Mouse (Mus musculus): ENCODE measurements around the gene Ftl1. TPM values are rescaled to one million over a fixed set of nuclear protein-coding genes. Genes with fewer than 3 reads are reported as not detected.

Gene Ftl1
- polyA plus RNA-seq, 1 experiment: 2,413 TPM

GRCm38 (mm10) chr7:45426556-45426955, 33.1 kb downstream of the Ftl1 start:
- H3K79me2 ChIP-seq (ENCODE audit: control insufficient read depth, insufficient read depth): peaks cover 8% of the 10 kb centered on the region
- no peaks in the 10 kb centered on the region for H3K27me3 ChIP-seq (ENCODE audit: control insufficient read depth, insufficient read depth, insufficient read length)
- H3K4me3 ChIP-seq: no peak overlapping the region
- TF ChIP-seq POLR2A (IDR thresholded peaks at IDR 0.05; ENCODE audit: insufficient read length, low read depth) (no peak), REST (IDR thresholded peaks at IDR 0.05; ENCODE audit: insufficient read depth, insufficient read length) (no peak), TCF3 (IDR thresholded peaks at IDR 0.05; ENCODE audit: insufficient read length, low read depth) (no peak)
- H3ac ChIP-seq (ENCODE audit: control insufficient read depth, insufficient read length): no peak overlapping the region
- peaks cover 19% of the 10 kb centered on the region for H3K36me3 ChIP-seq (ENCODE audit: control insufficient read depth, insufficient read depth)
- no peak overlapping the region for H3K4me2 ChIP-seq (ENCODE audit: low read depth)

- TF ChIP-seq TCF3 (IDR thresholded peaks at IDR 0.05; ENCODE audit: insufficient read length, low read depth) (no peak), MYOG (IDR thresholded peaks at IDR 0.05; ENCODE audit: control insufficient read depth in 1 of 3, insufficient read depth in 1 of 3, insufficient read length in 2 of 3, low read depth in 2 of 3) (no peak), TCF12 (IDR thresholded peaks at IDR 0.05; ENCODE audit: insufficient read depth, poor library complexity, severe bottlenecking) (no peak), USF1 (IDR thresholded peaks at IDR 0.05; ENCODE audit: low read depth) (no peak), MAX (IDR thresholded peaks at IDR 0.05; ENCODE audit: low read depth) (no peak), SRF (IDR thresholded peaks at IDR 0.05; ENCODE audit: control insufficient read depth, insufficient read length, low read depth) (no peak), CEBPB (IDR thresholded peaks at IDR 0.05; ENCODE audit: insufficient read depth, poor library complexity, severe bottlenecking) (no peak), REST (IDR thresholded peaks at IDR 0.05; ENCODE audit: insufficient read depth, insufficient read length) (no peak), POLR2AphosphoS2 (IDR thresholded peaks at IDR 0.05; ENCODE audit: insufficient read length, low read depth) (no peak), POLR2A (IDR thresholded peaks at IDR 0.05; ENCODE audit: insufficient read length, low read depth) (no peak), MYOD1 (IDR thresholded peaks at IDR 0.05; ENCODE audit: control insufficient read depth in 1 of 3, insufficient read length in 2 of 3, low read depth in 2 of 3) (no peak), E2F4 (IDR thresholded peaks at IDR 0.05; ENCODE audit: insufficient read depth) (no peak)
- H3K36me3 ChIP-seq (ENCODE audit: control insufficient read depth, insufficient read depth): peaks cover 3% of the 10 kb centered on the region
- no peak overlapping the region for H3K4me2 ChIP-seq (ENCODE audit: low read depth)
- no peaks in the 10 kb centered on the region for H3K79me2 ChIP-seq (ENCODE audit: control insufficient read depth, insufficient read depth)
- H3K4me3 ChIP-seq: no peak overlapping the region
- H3ac ChIP-seq (ENCODE audit: control insufficient read depth, insufficient read length): no peak overlapping the region
- H3K27me3 ChIP-seq (ENCODE audit: control insufficient read depth, insufficient read depth, insufficient read length): peaks cover under 1% of the 10 kb centered on the region
These were observed 38.5 kb downstream of the Ftl1 start for GRCm38 (mm10) chr7:45421194-45421593.

- Histone ChIP-seq H3K4me2 (ENCODE audit: low read depth) (no peak within 1 kb of the TSS), H3K36me3 (ENCODE audit: control insufficient read depth, insufficient read depth) (peaks cover 3% of the 10 kb centered on the region), H3ac (ENCODE audit: control insufficient read depth, insufficient read length) (no peak within 1 kb of the TSS), H3K27me3 (ENCODE audit: control insufficient read depth, insufficient read depth, insufficient read length) (peaks cover 6% of the 10 kb centered on the region), H3K79me2 (ENCODE audit: control insufficient read depth, insufficient read depth) (no peaks in the 10 kb centered on the region), H3K4me3 (no peak within 1 kb of the TSS)
- TF ChIP-seq REST (IDR thresholded peaks at IDR 0.05; ENCODE audit: insufficient read depth, insufficient read length) (no peak), SRF (IDR thresholded peaks at IDR 0.05; ENCODE audit: control insufficient read depth, insufficient read length, low read depth) (no peak), MAX (IDR thresholded peaks at IDR 0.05; ENCODE audit: low read depth) (no peak), USF1 (IDR thresholded peaks at IDR 0.05; ENCODE audit: low read depth) (no peak), TCF3 (IDR thresholded peaks at IDR 0.05; ENCODE audit: insufficient read length, low read depth) (no peak), POLR2A (IDR thresholded peaks at IDR 0.05; ENCODE audit: insufficient read length, low read depth) (no peak), MYOG (IDR thresholded peaks at IDR 0.05; ENCODE audit: control insufficient read depth in 1 of 3, insufficient read depth in 1 of 3, insufficient read length in 2 of 3, low read depth in 2 of 3) (no peak), CEBPB (IDR thresholded peaks at IDR 0.05; ENCODE audit: insufficient read depth, poor library complexity, severe bottlenecking) (no peak), E2F4 (IDR thresholded peaks at IDR 0.05; ENCODE audit: insufficient read depth) (no peak), TCF12 (IDR thresholded peaks at IDR 0.05; ENCODE audit: insufficient read depth, poor library complexity, severe bottlenecking) (no peak), POLR2AphosphoS2 (IDR thresholded peaks at IDR 0.05; ENCODE audit: insufficient read length, low read depth) (no peak), MYOD1 (IDR thresholded peaks at IDR 0.05; ENCODE audit: control insufficient read depth in 1 of 3, insufficient read length in 2 of 3, low read depth in 2 of 3) (no peak)
These were observed 39.1 kb downstream of the Ftl1 start, which contains the start of gene Lhb for GRCm38 (mm10) chr7:45420615-45420919. Lhb (plus strand) TSS chr7:45420820.

GRCm38 (mm10) chr7:45419859-45420614, 39.6 kb downstream of the Ftl1 start:
- Histone ChIP-seq H3ac (ENCODE audit: control insufficient read depth, insufficient read length) (no peak overlapping the region), H3K4me2 (ENCODE audit: low read depth) (no peak overlapping the region), H3K79me2 (ENCODE audit: control insufficient read depth, insufficient read depth) (no peaks in the 10 kb centered on the region), H3K27me3 (ENCODE audit: control insufficient read depth, insufficient read depth, insufficient read length) (peaks cover 9% of the 10 kb centered on the region), H3K36me3 (ENCODE audit: control insufficient read depth, insufficient read depth) (peaks cover 3% of the 10 kb centered on the region), H3K4me3 (no peak overlapping the region)
- TF ChIP-seq POLR2A (IDR thresholded peaks at IDR 0.05; ENCODE audit: insufficient read length, low read depth) (no peak), REST (IDR thresholded peaks at IDR 0.05; ENCODE audit: insufficient read depth, insufficient read length) (no peak), MYOG (IDR thresholded peaks at IDR 0.05; ENCODE audit: control insufficient read depth in 1 of 3, insufficient read depth in 1 of 3, insufficient read length in 2 of 3, low read depth in 2 of 3) (no peak), SRF (IDR thresholded peaks at IDR 0.05; ENCODE audit: control insufficient read depth, insufficient read length, low read depth) (no peak), USF1 (IDR thresholded peaks at IDR 0.05; ENCODE audit: low read depth) (no peak), MAX (IDR thresholded peaks at IDR 0.05; ENCODE audit: low read depth) (no peak), MYOD1 (IDR thresholded peaks at IDR 0.05; ENCODE audit: control insufficient read depth in 1 of 3, insufficient read length in 2 of 3, low read depth in 2 of 3) (no peak), TCF3 (IDR thresholded peaks at IDR 0.05; ENCODE audit: insufficient read length, low read depth) (no peak), CEBPB (IDR thresholded peaks at IDR 0.05; ENCODE audit: insufficient read depth, poor library complexity, severe bottlenecking) (no peak), POLR2AphosphoS2 (IDR thresholded peaks at IDR 0.05; ENCODE audit: insufficient read length, low read depth) (no peak), TCF12 (IDR thresholded peaks at IDR 0.05; ENCODE audit: insufficient read depth, poor library complexity, severe bottlenecking) (no peak), E2F4 (IDR thresholded peaks at IDR 0.05; ENCODE audit: insufficient read depth) (no peak)

All from myocyte (in vitro differentiated cells).